Mouse (Mus musculus) hindbrain, embryonic 13.5 days (tissue): Measurements from ENCODE around the gene Spire2. TPM values are rescaled to one million over a fixed set of nuclear protein-coding genes. Genes with fewer than 3 reads are reported as not detected.
A peak's percentile ranks its signal among the peaks of the same experiment; 100 is the strongest.

Source experiments
- ATAC-seq: fragments of 200-750 bp; cut with Nextera tagmentation; 2 replicates; pipeline ENCODE4 v1.8.0; 2017; ENCODE audit warnings: moderate TSS enrichment; ENCODE audit not compliant: low FRiP score
- H3K27ac ChIP-seq: fragments of 300-500 bp; sonication (generic); 2 replicates; pipeline ENCODE4 v1.5.1; 2015; ENCODE audit warnings: inconsistent platforms, mild to moderate bottlenecking, moderate library complexity
- H3K27me3 ChIP-seq: fragments of 300-500 bp; sonication (generic); 2 replicates; pipeline ENCODE4 v1.6.1; 2015; ENCODE audit warnings: mild to moderate bottlenecking, inconsistent platforms
- H3K36me3 ChIP-seq: fragments of 300-500 bp; sonication (generic); 2 replicates; pipeline ENCODE4 v1.6.1; 2015; ENCODE audit warnings: mild to moderate bottlenecking, inconsistent platforms
- H3K4me1 ChIP-seq: fragments of 300-500 bp; sonication (generic); replicated peaks from 2 replicates; pipeline ENCODE4 v1.6.1; 2015; ENCODE audit warnings: inconsistent platforms
- H3K4me2 ChIP-seq: fragments of 300-500 bp; sonication (generic); 2 replicates; pipeline ENCODE4 v1.6.1; 2015; ENCODE audit warnings: inconsistent platforms, mild to moderate bottlenecking, moderate library complexity
- H3K4me3 ChIP-seq: fragments of 300-500 bp; sonication (generic); 2 replicates; pipeline ENCODE4 v1.5.1; 2015; ENCODE audit warnings: mild to moderate bottlenecking, inconsistent platforms
- H3K9ac ChIP-seq: fragments of 300-500 bp; sonication (generic); 2 replicates; pipeline ENCODE4 v1.6.1; 2015; ENCODE audit warnings: mild to moderate bottlenecking, inconsistent platforms
- H3K9me3 ChIP-seq: fragments of 300-500 bp; sonication (generic); 2 replicates; pipeline ENCODE4 v1.6.1; 2016; ENCODE audit warnings: inconsistent platforms
- WGBS: fragments of 180-500 bp; shearing (Covaris S2); methylation state at CpG from one replicate; pipeline ENCODE4 v1.1.7; 2015; 5-methylcytosine and 5-hydroxymethylcytosine counted together
- polyA plus RNA-seq: library from polyadenylated mRNA; unstranded; fragments of >200 nt; fragmentation: Nextera tagmentation; extraction: Ambion mirVana; gene quantifications from 2 replicates; pipeline ENCODE4 v1.2.1, GENCODE M21; 2015

The Spire2 gene
- polyA plus RNA-seq, 1 experiment from 2014 or later, result 39.6 TPM

- no peak for ATAC-seq
- WGBS, result 89% methylated on average over 3 of the region's 3 CpGs
These were observed 5.0 kb downstream of the Spire2 start for GRCm38 (mm10) chr8:123337475-123337874.

GRCm38 (mm10) chr8:123340071-123340470 is 7.6 kb downstream of the Spire2 start:
- no peaks in the 10 kb centered on the region for H3K27me3 ChIP-seq
- no peak for ATAC-seq
- no peak overlapping the region for H3K4me2 ChIP-seq

More at GRCm38 (mm10) chr8:123337475-123337874, 5.0 kb downstream of the Spire2 start:
- Histone ChIP-seq H3K9me3 (no peaks in the 10 kb centered on the region), H3K36me3 (peaks cover 18% of the 10 kb centered on the region), H3K27ac (no peak overlapping the region), H3K4me3 (no peak overlapping the region), H3K4me1 (peaks cover 34% of the 10 kb centered on the region), H3K27me3 (no peaks in the 10 kb centered on the region), H3K9ac (no peak overlapping the region), H3K4me2 (no peak overlapping the region)

GRCm38 (mm10) chr8:123341040-123342015 is 8.8 kb downstream of the Spire2 start:
- Histone ChIP-seq H3K4me3 (no peak overlapping the region), H3K9ac (no peak overlapping the region), H3K9me3 (no peaks in the 10 kb centered on the region), H3K27me3 (no peaks in the 10 kb centered on the region), H3K36me3 (peaks cover 18% of the 10 kb centered on the region), H3K4me1 (peaks cover 11% of the 10 kb centered on the region; the same call in 1 of the 2 replicates), H3K27ac (no peak overlapping the region), H3K4me2 (no peak overlapping the region)
- 91% methylated on average over 27 of the region's 27 CpGs for WGBS
- no peak for ATAC-seq

More at GRCm38 (mm10) chr8:123340071-123340470, 7.6 kb downstream of the Spire2 start:
- H3K4me3 ChIP-seq, result no peak overlapping the region
- H3K9me3 ChIP-seq, result no peaks in the 10 kb centered on the region
- H3K27ac ChIP-seq, result no peak overlapping the region
- H3K4me1 ChIP-seq, result peaks cover 20% of the 10 kb centered on the region
- WGBS, result 98% methylated on average over 4 of the region's 4 CpGs
- no peak overlapping the region for H3K9ac ChIP-seq
- H3K36me3 ChIP-seq, result peaks cover 18% of the 10 kb centered on the region

- H3K27me3 ChIP-seq, result no peaks in the 10 kb centered on the region
- no peak for ATAC-seq
- peaks cover 18% of the 10 kb centered on the region for H3K36me3 ChIP-seq
- H3K9me3 ChIP-seq, result no peaks in the 10 kb centered on the region
- no peak overlapping the region for H3K4me3 ChIP-seq
- no peak overlapping the region for H3K27ac ChIP-seq
- 89% methylated on average over 8 of the region's 8 CpGs for WGBS
- H3K4me1 ChIP-seq, result 0 out of 2 replicates have a peak, but pooled peaks cover 8% of the 10 kb centered on the region
- no peak overlapping the region for H3K9ac ChIP-seq
- no peak overlapping the region for H3K4me2 ChIP-seq
These were observed 9.7 kb downstream of the Spire2 start for GRCm38 (mm10) chr8:123342253-123342652.

GRCm38 (mm10) chr8:123342911-123343310 is 10.4 kb downstream of the Spire2 start:
- no peak overlapping the region for H3K4me2 ChIP-seq
- peaks cover 22% of the 10 kb centered on the region for H3K36me3 ChIP-seq
- 0 out of 2 replicates have a peak, but pooled peaks cover 7% of the 10 kb centered on the region for H3K4me1 ChIP-seq
- H3K27ac ChIP-seq, result no peak overlapping the region
- ATAC-seq, result no peak
- H3K9me3 ChIP-seq, result no peaks in the 10 kb centered on the region
- H3K9ac ChIP-seq, result no peak overlapping the region
- no peak overlapping the region for H3K4me3 ChIP-seq
- WGBS, result 79% methylated on average over 7 of the region's 7 CpGs
- H3K27me3 ChIP-seq, result no peaks in the 10 kb centered on the region

- H3K4me1 ChIP-seq, result peaks cover 11% of the 10 kb centered on the region; the same call in 1 of the 2 replicates
- no peak overlapping the region for H3K4me3 ChIP-seq
- H3K36me3 ChIP-seq, result peaks cover 27% of the 10 kb centered on the region
- no peak overlapping the region for H3K4me2 ChIP-seq
- no peaks in the 10 kb centered on the region for H3K9me3 ChIP-seq
- no peak overlapping the region for H3K9ac ChIP-seq
- 93% methylated on average over 12 of the region's 12 CpGs for WGBS
- H3K27me3 ChIP-seq, result no peaks in the 10 kb centered on the region
- no peak for ATAC-seq
- H3K27ac ChIP-seq, result no peak overlapping the region
These were observed 10.9 kb downstream of the Spire2 start for GRCm38 (mm10) chr8:123343422-123343821.

GRCm38 (mm10) chr8:123345135-123345534 is 12.6 kb downstream of the Spire2 start:
- no peak overlapping the region for H3K4me3 ChIP-seq
- peaks cover 33% of the 10 kb centered on the region for H3K36me3 ChIP-seq
- no peak overlapping the region for H3K4me2 ChIP-seq
- no peak overlapping the region for H3K9ac ChIP-seq
- 85% methylated on average over 8 of the region's 8 CpGs for WGBS
- no peak overlapping the region for H3K27ac ChIP-seq
- no peaks in the 10 kb centered on the region for H3K9me3 ChIP-seq
- H3K4me1 ChIP-seq, result peaks cover 19% of the 10 kb centered on the region; the same call in 1 of the 2 replicates
- no peaks in the 10 kb centered on the region for H3K27me3 ChIP-seq
- no peak for ATAC-seq

- ATAC-seq, result no peak
- H3K27ac ChIP-seq, result no peak overlapping the region
- H3K4me2 ChIP-seq, result no peak overlapping the region
- H3K4me3 ChIP-seq, result no peak overlapping the region
- H3K27me3 ChIP-seq, result no peaks in the 10 kb centered on the region
- H3K4me1 ChIP-seq, result peaks cover 19% of the 10 kb centered on the region; the same call in 1 of the 2 replicates
- no peak overlapping the region for H3K9ac ChIP-seq
- peaks cover 36% of the 10 kb centered on the region for H3K36me3 ChIP-seq
- no peaks in the 10 kb centered on the region for H3K9me3 ChIP-seq
- WGBS, result 89% methylated on average over 6 of the region's 6 CpGs
These were observed 13.3 kb downstream of the Spire2 start for GRCm38 (mm10) chr8:123345856-123346255.

- no peaks in the 10 kb centered on the region for H3K27me3 ChIP-seq
- H3K36me3 ChIP-seq, result peaks cover 28% of the 10 kb centered on the region
- ATAC-seq, result no peak
- H3K9me3 ChIP-seq, result no peaks in the 10 kb centered on the region
- H3K4me3 ChIP-seq, result no peak overlapping the region
- H3K9ac ChIP-seq, result no peak overlapping the region
- H3K4me1 ChIP-seq, result peaks cover 20% of the 10 kb centered on the region; the same call in 1 of the 2 replicates
- no peak overlapping the region for H3K27ac ChIP-seq
- H3K4me2 ChIP-seq, result no peak overlapping the region
- WGBS, result 91% methylated on average over 2 of the region's 2 CpGs
These were observed 14.8 kb downstream of the Spire2 start for GRCm38 (mm10) chr8:123347293-123347692.

GRCm38 (mm10) chr8:123348237-123348843 is 15.8 kb downstream of the Spire2 start:
- no peak overlapping the region for H3K4me2 ChIP-seq
- no peak overlapping the region for H3K9ac ChIP-seq
- peaks cover 28% of the 10 kb centered on the region for H3K36me3 ChIP-seq
- H3K4me3 ChIP-seq, result no peak overlapping the region
- ATAC-seq, result no peak
- WGBS, result 56% methylated on average over 9 of the region's 9 CpGs
- peaks cover 24% of the 10 kb centered on the region; the same call in 1 of the 2 replicates for H3K4me1 ChIP-seq
- H3K27me3 ChIP-seq, result no peaks in the 10 kb centered on the region
- no peaks in the 10 kb centered on the region for H3K9me3 ChIP-seq
- peak overlapping the region; percentile 12; the same call in 1 of the 2 replicates for H3K27ac ChIP-seq

- H3K9ac ChIP-seq, result no peak overlapping the region
- peak overlapping the region; percentile 12; the same call in 1 of the 2 replicates for H3K27ac ChIP-seq
- WGBS, result 85% methylated on average over 4 of the region's 4 CpGs
- H3K4me3 ChIP-seq, result no peak overlapping the region
- no peak for ATAC-seq
- H3K9me3 ChIP-seq, result no peaks in the 10 kb centered on the region
- no peak overlapping the region for H3K4me2 ChIP-seq
- H3K36me3 ChIP-seq, result peaks cover 28% of the 10 kb centered on the region
- no peaks in the 10 kb centered on the region for H3K27me3 ChIP-seq
- H3K4me1 ChIP-seq, result peaks cover 23% of the 10 kb centered on the region; the same call in 1 of the 2 replicates
These were observed 16.6 kb downstream of the Spire2 start for GRCm38 (mm10) chr8:123349073-123349472.

- WGBS, result 88% methylated on average over 12 of the region's 12 CpGs
- ATAC-seq, result no peak
- H3K9ac ChIP-seq, result 0 out of 2 replicates have a peak overlapping the region, but pooled peaks have one; percentile 35
- H3K27me3 ChIP-seq, result no peaks in the 10 kb centered on the region
- no peak overlapping the region for H3K4me2 ChIP-seq
- peaks cover 23% of the 10 kb centered on the region; the same call in 1 of the 2 replicates for H3K4me1 ChIP-seq
- no peak overlapping the region for H3K27ac ChIP-seq
- no peak overlapping the region for H3K4me3 ChIP-seq
- no peaks in the 10 kb centered on the region for H3K9me3 ChIP-seq
- H3K36me3 ChIP-seq, result peaks cover 42% of the 10 kb centered on the region
These were observed 19.6 kb downstream of the Spire2 start for GRCm38 (mm10) chr8:123352118-123352517.
